Mouse (Mus musculus) stomach, embryonic 16.5 days (tissue): Measurements from ENCODE around the gene Smg9. TPM values are rescaled to one million over a fixed set of nuclear protein-coding genes. Genes with fewer than 3 reads are reported as not detected.

Source experiments
- ATAC-seq: fragments of 200-750 bp; cut with Nextera tagmentation; 2 replicates; pipeline ENCODE4 v1.8.0; 2017; ENCODE audit warnings: moderate number of reproducible peaks, moderate TSS enrichment; ENCODE audit not compliant: insufficient read depth, low FRiP score
- H3K27ac ChIP-seq: fragments of 300-500 bp; sonication (generic); 2 replicates; pipeline ENCODE4 v1.5.1; 2014; ENCODE audit warnings: low read length
- H3K27me3 ChIP-seq: fragments of 300-500 bp; sonication (generic); 2 replicates; pipeline ENCODE4 v1.6.1; 2014; ENCODE audit warnings: low read length, control low read depth, mixed read lengths; ENCODE audit not compliant: control insufficient read depth, insufficient read depth
- H3K36me3 ChIP-seq: fragments of 300-500 bp; sonication (generic); 2 replicates; pipeline ENCODE4 v1.6.1; 2014; ENCODE audit warnings: low read length; ENCODE audit not compliant: control insufficient read depth, insufficient read depth
- H3K4me1 ChIP-seq: fragments of 300-500 bp; sonication (generic); 2 replicates; pipeline ENCODE4 v1.6.1; 2014; ENCODE audit warnings: low read length, control low read depth, mixed read lengths; ENCODE audit not compliant: control insufficient read depth, insufficient read depth
- H3K4me2 ChIP-seq: fragments of 300-500 bp; sonication (generic); 2 replicates; pipeline ENCODE4 v1.6.1; 2014; ENCODE audit warnings: low read depth, low read length, mixed read lengths
- H3K4me3 ChIP-seq: fragments of 300-500 bp; sonication (generic); replicated peaks from 2 replicates; pipeline ENCODE4 v1.5.1; 2014; ENCODE audit warnings: mild to moderate bottlenecking, low read length
- H3K9ac ChIP-seq: fragments of 300-500 bp; sonication (generic); 2 replicates; pipeline ENCODE4 v1.6.1; 2014; ENCODE audit warnings: low read length
- H3K9me3 ChIP-seq: fragments of 300-500 bp; sonication (generic); replicated peaks from 2 replicates; pipeline ENCODE4 v1.6.1; 2016; ENCODE audit warnings: low read length, control low read depth; ENCODE audit not compliant: control insufficient read depth
- WGBS: fragments of 180-500 bp; shearing (Covaris S2); extraction: QIAGEN DNeasy Blood & Tissue Kit; methylation state at CpG from one replicate; pipeline ENCODE4 v1.1.7; 2014; 5-methylcytosine and 5-hydroxymethylcytosine counted together
- polyA plus RNA-seq: library from polyadenylated mRNA; unstranded; fragments of >200 nt; fragmentation: Nextera tagmentation; extraction: Ambion mirVana; gene quantifications from 2 replicates; pipeline ENCODE4 v1.2.1, GENCODE M21; 2015

Smg9 gene
- polyA plus RNA-seq, 1 experiment from 2014 or later = 21.3 TPM

DNA sequence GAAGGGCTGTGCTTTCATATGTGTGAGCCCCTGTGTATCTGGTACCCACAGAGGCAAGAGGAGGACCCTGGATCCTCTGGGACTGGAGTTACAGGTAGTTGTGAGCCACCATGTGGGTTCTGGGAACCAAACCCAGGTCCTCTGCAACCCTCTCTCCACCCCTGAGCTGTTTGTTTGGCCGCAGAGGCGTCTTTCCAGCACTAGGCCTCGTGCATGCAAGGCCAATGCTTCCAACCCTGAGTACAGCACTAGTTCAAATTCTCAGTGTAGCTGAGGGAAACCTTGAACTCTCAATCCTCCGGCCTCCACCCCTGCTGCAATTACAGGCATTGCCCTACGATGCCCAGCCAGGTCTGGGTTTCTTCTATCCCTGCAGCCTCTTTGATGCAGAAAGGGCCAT, 29.3 kb downstream of the Smg9 start:
- Histone ChIP-seq H3K4me3 (no peak overlapping the region), H3K36me3 (no peaks in the 10 kb centered on the region), H3K4me2 (no peak overlapping the region), H3K27me3 (peaks cover 12% of the 10 kb centered on the region; the same call in 1 of the 2 replicates), H3K9me3 (no peaks in the 10 kb centered on the region), H3K27ac (no peak overlapping the region), H3K9ac (no peak overlapping the region), H3K4me1 (no peaks in the 10 kb centered on the region)
- ATAC-seq = no peak
- WGBS = 87% methylated on average over 5 of the region's 5 CpGs

DNA sequence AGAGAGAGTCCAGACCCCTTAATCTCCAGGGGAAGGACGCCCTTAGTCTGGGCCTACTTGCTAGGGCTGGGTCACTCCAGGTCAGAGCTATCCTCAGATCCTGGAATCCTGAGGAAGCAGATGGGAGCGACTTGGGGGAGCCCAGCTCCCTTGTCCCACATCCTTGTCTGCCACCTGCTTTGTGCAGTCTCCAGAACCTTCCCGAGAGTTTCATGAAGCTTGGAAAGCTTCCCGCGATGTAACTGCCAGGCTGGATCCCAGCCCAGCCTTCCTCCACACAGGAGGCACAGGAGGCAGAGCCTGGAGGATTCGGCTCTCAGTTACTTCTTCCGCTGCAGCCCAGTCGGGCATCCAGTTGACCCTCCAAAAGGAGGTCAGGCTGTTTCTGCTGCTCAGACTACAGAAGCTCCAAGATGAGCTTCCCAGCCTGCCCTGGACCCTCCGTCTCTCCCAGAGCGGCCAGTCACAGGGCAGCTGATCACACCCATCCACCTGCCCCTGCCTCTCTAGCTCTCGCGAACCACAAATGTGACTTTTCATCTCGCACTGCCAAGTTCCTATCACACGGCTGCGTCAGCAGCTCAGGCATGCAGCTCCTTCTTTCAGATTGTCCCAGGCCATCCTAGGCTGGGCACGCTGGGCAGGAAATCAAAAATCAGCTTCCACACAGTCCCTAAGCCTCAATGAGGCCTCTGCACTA, 30.1 kb downstream of the Smg9 start:
- Histone ChIP-seq H3K4me3 (no peak overlapping the region), H3K4me1 (no peaks in the 10 kb centered on the region), H3K9me3 (no peaks in the 10 kb centered on the region), H3K4me2 (no peak overlapping the region), H3K27me3 (peaks cover 12% of the 10 kb centered on the region; the same call in 1 of the 2 replicates), H3K36me3 (no peaks in the 10 kb centered on the region), H3K27ac (no peak overlapping the region; the same call in 1 of the 2 replicates), H3K9ac (no peak overlapping the region)
- 58% methylated on average over 16 of the region's 16 CpGs for WGBS
- ATAC-seq = no peak

GRCm38 (mm10) chr7:24430551-24431345, 31.3 kb downstream of the Smg9 start:
- H3K27ac ChIP-seq = no peak overlapping the region
- H3K36me3 ChIP-seq = no peaks in the 10 kb centered on the region
- no peak overlapping the region for H3K4me2 ChIP-seq
- ATAC-seq = no peak
- H3K4me3 ChIP-seq = no peak overlapping the region
- 92% methylated on average over 15 of the region's 15 CpGs for WGBS
- no peak overlapping the region for H3K9ac ChIP-seq
- H3K9me3 ChIP-seq = no peaks in the 10 kb centered on the region
- no peaks in the 10 kb centered on the region for H3K4me1 ChIP-seq
- H3K27me3 ChIP-seq = peaks cover 12% of the 10 kb centered on the region; the same call in 1 of the 2 replicates

GRCm38 (mm10) chr7:24431713-24432112, 32.3 kb downstream of the Smg9 start:
- peaks cover 12% of the 10 kb centered on the region; the same call in 1 of the 2 replicates for H3K27me3 ChIP-seq
- 18% methylated on average over 11 of the region's 11 CpGs for WGBS
- H3K36me3 ChIP-seq = no peaks in the 10 kb centered on the region
- ATAC-seq = no peak
- no peak overlapping the region for H3K4me3 ChIP-seq
- H3K4me1 ChIP-seq = no peaks in the 10 kb centered on the region
- H3K4me2 ChIP-seq = no peak overlapping the region
- H3K9me3 ChIP-seq = no peaks in the 10 kb centered on the region
- H3K27ac ChIP-seq = no peak overlapping the region
- H3K9ac ChIP-seq = no peak overlapping the region

DNA sequence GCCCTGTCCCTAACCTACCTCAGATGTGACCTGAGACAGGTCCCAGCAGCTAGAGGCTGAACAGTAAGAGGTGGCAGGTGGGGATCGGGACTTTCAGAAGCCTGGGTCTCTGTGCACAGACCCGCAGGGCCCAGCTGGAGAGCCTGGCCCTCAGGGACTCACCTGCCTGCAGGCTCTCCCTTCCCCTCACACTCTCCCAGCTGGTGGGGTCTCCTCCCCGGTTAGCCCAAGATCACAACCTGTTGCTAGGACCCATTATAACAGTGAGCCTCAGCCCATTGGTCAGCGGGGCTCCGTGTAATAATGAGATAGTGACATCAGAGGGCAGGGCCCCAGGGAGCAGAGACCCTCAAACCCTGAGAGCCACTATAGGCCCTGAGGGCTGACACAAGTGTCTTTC, 35.9 kb downstream of the Smg9 start:
- Histone ChIP-seq H3K36me3 (no peaks in the 10 kb centered on the region), H3K4me3 (no peak overlapping the region), H3K27ac (no peak overlapping the region), H3K9ac (no peak overlapping the region), H3K27me3 (peaks cover 12% of the 10 kb centered on the region; the same call in 1 of the 2 replicates), H3K9me3 (no peaks in the 10 kb centered on the region), H3K4me1 (no peaks in the 10 kb centered on the region), H3K4me2 (no peak overlapping the region)
- WGBS = 79% methylated on average over 5 of the region's 5 CpGs
- no peak for ATAC-seq

DNA sequence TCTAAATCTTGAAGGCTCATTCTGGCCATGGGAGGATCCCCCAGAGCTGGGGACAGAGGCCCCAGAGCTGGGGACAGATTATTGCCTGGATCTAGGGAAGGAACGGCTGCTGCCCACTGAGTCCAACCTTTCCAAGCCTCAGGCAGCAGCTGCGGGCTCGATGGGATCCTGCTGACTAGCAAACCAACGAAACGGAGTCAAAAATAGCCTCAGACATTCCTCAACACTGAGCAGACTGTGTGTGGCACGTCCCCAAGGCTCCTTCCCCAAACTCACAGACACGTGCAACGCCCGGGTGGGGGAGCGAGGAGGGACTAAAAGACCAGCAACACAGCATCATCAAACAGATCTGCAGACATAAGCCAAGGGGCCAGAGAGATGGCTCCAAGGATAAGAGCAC, 38.6 kb downstream of the Smg9 start:
- WGBS = 63% methylated on average over 10 of the region's 10 CpGs
- no peak for ATAC-seq

GRCm38 (mm10) chr7:24439191-24439590, 39.8 kb downstream of the Smg9 start:
- Histone ChIP-seq H3K27ac (no peak overlapping the region), H3K27me3 (no peaks in the 10 kb centered on the region), H3K4me3 (no peak overlapping the region), H3K9ac (no peak overlapping the region), H3K9me3 (no peaks in the 10 kb centered on the region), H3K36me3 (no peaks in the 10 kb centered on the region), H3K4me2 (no peak overlapping the region), H3K4me1 (no peaks in the 10 kb centered on the region)
- WGBS = 80% methylated on average over 6 of the region's 6 CpGs
- ATAC-seq = no peak

More for the DNA sequence above, 38.6 kb downstream of the Smg9 start:
- Histone ChIP-seq H3K27ac (no peak overlapping the region; the same call in 1 of the 2 replicates), H3K4me2 (no peak overlapping the region), H3K9ac (0 out of 2 replicates have a peak overlapping the region, but pooled peaks have one; percentile 21), H3K4me1 (no peaks in the 10 kb centered on the region), H3K36me3 (no peaks in the 10 kb centered on the region), H3K27me3 (peaks cover 5% of the 10 kb centered on the region; the same call in 1 of the 2 replicates), H3K9me3 (no peaks in the 10 kb centered on the region), H3K4me3 (no peak overlapping the region)

DNA sequence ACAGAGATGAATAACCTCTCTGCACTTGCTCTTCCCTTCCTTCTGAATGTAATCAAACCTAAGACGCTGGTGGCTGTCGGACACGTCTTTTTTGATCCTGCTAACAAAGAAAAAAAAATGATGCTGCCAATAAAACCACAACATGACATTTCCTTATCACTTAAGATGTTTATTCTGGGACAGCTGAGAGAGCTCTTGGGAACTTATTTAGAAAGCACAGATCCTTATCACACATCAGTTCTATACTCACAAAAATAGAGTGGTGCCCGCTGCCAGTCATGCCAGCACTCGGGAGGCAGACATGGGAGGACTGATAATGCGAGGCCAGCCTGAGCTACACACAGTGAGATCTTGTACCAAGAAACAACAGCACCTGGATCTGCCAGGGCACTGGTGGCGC, 40.5 kb downstream of the Smg9 start:
- Histone ChIP-seq H3K9ac (no peak overlapping the region), H3K27me3 (no peaks in the 10 kb centered on the region), H3K4me1 (no peaks in the 10 kb centered on the region), H3K4me2 (no peak overlapping the region), H3K27ac (no peak overlapping the region), H3K36me3 (no peaks in the 10 kb centered on the region), H3K4me3 (no peak overlapping the region), H3K9me3 (no peaks in the 10 kb centered on the region)
- no peak for ATAC-seq
- WGBS = 52% methylated on average over 7 of the region's 7 CpGs

GRCm38 (mm10) chr7:24441785-24442184, 42.4 kb downstream of the Smg9 start:
- peak; percentile 38; the same call in 1 of the 2 replicates for ATAC-seq
- 6% methylated on average over 1 of the region's 1 CpGs for WGBS
- Histone ChIP-seq H3K9me3 (no peaks in the 10 kb centered on the region), H3K9ac (no peak overlapping the region), H3K4me1 (no peaks in the 10 kb centered on the region), H3K4me3 (no peak overlapping the region), H3K36me3 (no peaks in the 10 kb centered on the region), H3K4me2 (no peak overlapping the region), H3K27me3 (no peaks in the 10 kb centered on the region), H3K27ac (no peak overlapping the region)
